Mouse (Mus musculus): ENCODE results near the gene Hist1h3b. TPM values are rescaled to one million over a fixed set of nuclear protein-coding genes. Genes with fewer than 3 reads are reported as not detected.
"Not testable (repeated sequence)": the region's sequence is repeated elsewhere in the genome, so short reads cannot be mapped to it uniquely, and the experiment has no call there.

The Hist1h3b gene
- polyA plus RNA-seq, 1 experiment from 2014 or later, result 1.8 TPM

DNA sequence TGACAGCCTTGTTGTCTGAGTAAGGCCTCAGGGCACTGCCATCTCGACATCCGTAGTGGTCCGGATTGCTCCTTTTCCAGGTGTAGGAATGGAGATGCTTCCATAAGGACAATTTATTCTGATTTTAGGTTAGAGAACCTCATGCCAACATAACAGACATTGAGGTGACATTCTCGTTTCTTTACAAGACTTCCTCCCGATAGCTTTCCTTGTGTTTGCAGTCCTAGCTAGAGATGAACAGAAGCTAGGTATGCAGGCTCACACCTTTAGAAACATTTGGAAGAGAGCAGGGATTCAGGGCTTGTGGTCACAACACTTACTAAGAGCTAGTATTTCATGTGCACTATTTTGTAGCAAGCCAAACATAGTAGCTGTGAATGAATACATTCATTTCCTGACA is 8.9 kb upstream of the Hist1h3b start:
- no peak for ATAC-seq (ENCODE audit: low FRiP score)
- Histone ChIP-seq H3K9me3 (ENCODE audit: control insufficient read depth, low read length) (no peaks in the 10 kb centered on the region), H3K27me3 (ENCODE audit: control insufficient read depth, insufficient read depth, low read length) (no peaks in the 10 kb centered on the region), H3K4me3 (replicated peaks; ENCODE audit: low read length) (no peak overlapping the region), H3K4me2 (replicated peaks) (no peak overlapping the region), H3K27ac (no peak overlapping the region), H3K4me1 (replicated peaks; ENCODE audit: control insufficient read depth, insufficient read depth, low read length) (peaks cover 18% of the 10 kb centered on the region), H3K36me3 (replicated peaks; ENCODE audit: control insufficient read depth, insufficient read depth) (no peaks in the 10 kb centered on the region), H3K9ac (no peak overlapping the region)
- 85% methylated on average over 5 of the region's 5 CpGs for WGBS
- no peak for DNase-seq (ENCODE audit: low spot score)

DNA sequence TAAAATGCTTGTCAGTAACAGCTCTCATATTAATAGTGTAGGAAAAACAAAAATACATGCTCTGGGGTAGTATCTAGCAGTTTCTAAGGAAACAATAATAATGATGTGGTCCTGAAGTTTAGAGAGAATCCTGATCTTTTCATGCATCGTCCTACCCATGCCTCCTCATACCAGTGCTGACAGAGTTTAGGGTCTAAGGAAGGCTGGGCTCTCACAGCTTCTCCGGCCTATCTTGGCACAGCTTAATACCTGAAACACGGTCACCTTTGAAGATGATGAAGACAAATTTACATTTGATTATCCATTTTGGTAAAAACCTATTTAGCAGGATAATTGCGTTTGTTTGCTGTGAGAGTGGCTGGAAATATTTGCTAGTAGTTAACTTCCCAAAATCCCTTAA is 8.1 kb upstream of the Hist1h3b start:
- no peak for ATAC-seq (ENCODE audit: low FRiP score)
- H3K27ac ChIP-seq, result no peak overlapping the region
- no peaks in the 10 kb centered on the region for H3K9me3 ChIP-seq (ENCODE audit: control insufficient read depth, low read length)
- H3K9ac ChIP-seq, result no peak overlapping the region
- H3K36me3 ChIP-seq (replicated peaks; ENCODE audit: control insufficient read depth, insufficient read depth), result no peaks in the 10 kb centered on the region
- H3K4me1 ChIP-seq (replicated peaks; ENCODE audit: control insufficient read depth, insufficient read depth, low read length), result peaks cover 17% of the 10 kb centered on the region
- 55% methylated on average over 4 of the region's 4 CpGs for WGBS
- no peak for DNase-seq (ENCODE audit: low spot score)
- peak overlapping the region; percentile 84; the same call in 1 of the 2 replicates for H3K4me2 ChIP-seq (replicated peaks)
- no peak overlapping the region for H3K4me3 ChIP-seq (replicated peaks; ENCODE audit: low read length)
- H3K27me3 ChIP-seq (ENCODE audit: control insufficient read depth, insufficient read depth, low read length), result no peaks in the 10 kb centered on the region

DNA sequence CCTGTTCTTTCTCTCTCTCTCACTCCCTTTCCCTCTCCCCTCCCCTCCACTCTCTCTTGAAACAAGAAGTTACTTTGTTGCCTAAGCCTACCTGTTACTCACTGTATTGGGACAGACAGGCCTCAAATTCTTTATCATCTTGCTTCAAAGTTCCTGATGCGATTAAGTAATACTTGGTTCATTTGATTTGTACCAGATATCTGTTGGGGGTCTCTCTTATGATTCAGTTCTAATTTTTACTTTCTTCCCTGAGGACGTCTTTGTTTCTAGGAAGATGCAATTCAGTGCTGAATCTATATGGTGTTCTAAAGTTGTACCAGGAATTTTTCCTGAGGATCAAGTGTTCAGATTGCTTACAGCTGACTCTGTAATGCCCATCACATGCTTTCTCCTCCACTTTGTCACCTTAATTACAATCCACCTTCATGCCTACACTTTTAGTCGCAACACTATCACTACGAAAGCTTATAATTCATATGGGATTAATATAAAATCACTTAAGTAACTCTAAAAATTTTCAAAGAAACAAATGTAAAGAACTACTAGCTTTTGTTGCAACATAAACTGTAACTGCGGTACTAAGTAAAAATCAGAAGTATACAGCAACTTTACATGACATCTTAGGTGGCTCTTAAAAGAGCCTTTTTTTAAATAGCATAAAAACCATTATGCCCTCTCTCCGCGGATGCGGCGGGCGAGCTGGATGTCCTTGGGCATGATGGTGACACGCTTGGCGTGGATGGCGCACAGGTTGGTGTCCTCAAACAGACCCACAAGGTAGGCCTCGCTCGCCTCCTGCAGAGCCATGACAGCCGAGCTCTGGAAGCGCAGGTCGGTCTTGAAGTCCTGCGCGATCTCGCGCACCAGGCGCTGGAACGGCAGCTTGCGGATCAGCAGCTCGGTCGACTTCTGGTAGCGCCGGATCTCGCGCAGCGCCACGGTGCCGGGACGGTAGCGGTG is 7.4 kb upstream of the Hist1h3b start:
- DNase-seq (ENCODE audit: low spot score) (no peak), ATAC-seq (ENCODE audit: low FRiP score) (no peak)
- H3K4me3 ChIP-seq (replicated peaks; ENCODE audit: low read length), result peak overlapping the region; percentile 29
- no peak overlapping the region for H3K9ac ChIP-seq
- no peaks in the 10 kb centered on the region for H3K27me3 ChIP-seq (ENCODE audit: control insufficient read depth, insufficient read depth, low read length)
- H3K9me3 ChIP-seq (ENCODE audit: control insufficient read depth, low read length), result no peaks in the 10 kb centered on the region
- H3K4me2 ChIP-seq (replicated peaks), result peak overlapping the region; percentile 84
- no peak overlapping the region for H3K27ac ChIP-seq
- no peaks in the 10 kb centered on the region for H3K36me3 ChIP-seq (replicated peaks; ENCODE audit: control insufficient read depth, insufficient read depth)
- 1% methylated on average over 17 of the region's 36 CpGs for WGBS
- H3K4me1 ChIP-seq (replicated peaks; ENCODE audit: control insufficient read depth, insufficient read depth, low read length), result peaks cover 17% of the 10 kb centered on the region

DNA sequence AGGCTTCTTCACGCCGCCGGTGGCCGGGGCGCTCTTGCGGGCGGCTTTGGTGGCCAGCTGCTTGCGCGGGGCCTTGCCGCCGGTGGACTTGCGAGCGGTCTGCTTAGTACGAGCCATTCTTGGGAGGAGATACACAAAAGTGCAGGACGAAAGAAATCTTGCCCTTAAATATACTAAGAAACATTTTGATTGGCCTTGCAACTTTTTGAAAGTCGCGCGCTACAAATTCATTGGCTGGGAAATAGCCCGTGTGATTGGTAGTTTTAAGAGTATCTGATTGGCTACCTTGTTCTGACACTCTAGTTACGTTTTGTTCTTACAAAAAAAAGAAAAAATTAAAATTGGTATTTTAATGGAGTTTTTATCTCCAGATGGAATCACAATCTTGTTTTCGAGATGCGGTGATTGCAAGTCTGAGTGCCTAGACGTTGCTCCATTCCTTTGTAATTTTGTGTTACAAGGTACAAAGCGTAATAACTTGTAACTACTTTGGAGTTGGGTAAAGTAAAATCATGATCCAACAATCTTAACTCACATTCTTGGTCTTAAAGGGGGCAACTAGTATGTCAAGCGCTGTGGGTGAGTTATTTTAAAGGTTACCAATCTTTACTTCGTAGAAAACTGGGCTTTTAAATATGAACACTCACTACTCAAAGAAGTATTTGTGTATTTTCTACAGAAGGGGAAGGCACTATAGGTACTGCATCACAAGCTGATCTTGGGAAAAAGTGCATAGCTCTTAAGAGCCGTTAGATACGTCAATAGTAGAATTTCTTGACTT is 6.5 kb upstream of the Hist1h3b start, which contains the start of gene Hist1h3c:
Gene Hist1h3c, minus strand, starts transcription at position 222 of the 781 bp plus-strand sequence.
- DNase-seq (ENCODE audit: low spot score), result peak; percentile 95

DNA sequence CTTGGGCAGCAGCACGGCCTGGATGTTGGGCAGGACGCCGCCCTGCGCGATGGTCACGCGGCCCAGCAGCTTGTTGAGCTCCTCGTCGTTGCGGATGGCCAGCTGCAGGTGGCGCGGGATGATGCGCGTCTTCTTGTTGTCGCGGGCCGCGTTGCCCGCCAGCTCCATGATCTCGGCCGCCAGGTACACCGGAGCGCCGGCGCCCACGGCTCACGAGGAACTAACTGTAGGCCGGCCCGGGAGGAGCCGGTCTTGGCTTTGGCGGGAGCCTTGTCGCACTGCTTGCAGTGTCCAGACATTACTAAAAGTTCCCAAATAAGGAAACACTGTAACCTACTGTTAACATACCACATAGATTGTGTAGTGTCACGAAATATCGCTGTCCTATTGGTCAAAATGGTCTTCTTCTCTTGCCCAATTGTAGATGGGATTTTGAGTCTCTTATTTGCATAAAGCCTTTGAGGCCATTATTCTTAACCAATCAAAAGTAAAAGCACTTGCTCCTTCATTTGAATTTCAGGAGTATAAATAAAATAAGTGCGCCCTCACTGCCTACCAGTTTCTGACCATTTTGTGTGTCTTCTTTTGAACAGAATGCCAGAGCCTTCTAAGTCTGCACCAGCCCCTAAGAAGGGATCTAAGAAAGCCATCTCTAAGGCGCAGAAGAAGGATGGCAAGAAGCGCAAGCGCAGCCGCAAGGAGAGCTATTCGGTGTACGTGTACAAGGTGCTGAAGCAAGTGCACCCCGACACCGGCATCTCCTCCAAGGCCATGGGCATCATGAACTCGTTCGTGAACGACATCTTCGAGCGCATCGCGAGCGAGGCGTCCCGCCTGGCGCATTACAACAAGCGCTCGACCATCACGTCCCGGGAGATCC is 5.6 kb upstream of the Hist1h3b start, which contains the start of gene Hist1h2bb:
Gene Hist1h2bb, plus strand, starts transcription at position 534 of the 880 bp plus-strand sequence.
- H3K27ac ChIP-seq, result peak within 1 kb of the TSS; percentile 92
- peaks cover 11% of the 10 kb centered on the region for H3K4me1 ChIP-seq (replicated peaks; ENCODE audit: control insufficient read depth, insufficient read depth, low read length)
- DNase-seq (ENCODE audit: low spot score) (peak; percentile 84), ATAC-seq (ENCODE audit: low FRiP score) (peak; percentile 94)
- H3K4me2 ChIP-seq (replicated peaks), result peak within 1 kb of the TSS; percentile 84
- WGBS, result under 1% methylated on average over 36 of the region's 58 CpGs
- peak within 1 kb of the TSS; percentile 56 for H3K9ac ChIP-seq
- H3K9me3 ChIP-seq (ENCODE audit: control insufficient read depth, low read length); H3K27me3 ChIP-seq (ENCODE audit: control insufficient read depth, insufficient read depth, low read length); H3K36me3 ChIP-seq (replicated peaks; ENCODE audit: control insufficient read depth, insufficient read depth): not testable (repeated sequence)
- H3K4me3 ChIP-seq (replicated peaks; ENCODE audit: low read length), result peak within 1 kb of the TSS; percentile 29

More for the DNA sequence above, 6.5 kb upstream of the Hist1h3b start, which contains the start of gene Hist1h3c:
- ATAC-seq (ENCODE audit: low FRiP score), result peak; percentile 75; the same call in 1 of the 2 replicates
- WGBS, result 1% methylated on average over 24 of the region's 28 CpGs
- no peaks in the 10 kb centered on the region for H3K9me3 ChIP-seq (ENCODE audit: control insufficient read depth, low read length)
- peaks cover 11% of the 10 kb centered on the region for H3K4me1 ChIP-seq (replicated peaks; ENCODE audit: control insufficient read depth, insufficient read depth, low read length)
- peak within 1 kb of the TSS; percentile 56 for H3K9ac ChIP-seq
- peak within 1 kb of the TSS; percentile 92 for H3K27ac ChIP-seq
- peak within 1 kb of the TSS; percentile 84 for H3K4me2 ChIP-seq (replicated peaks)
- no peaks in the 10 kb centered on the region for H3K36me3 ChIP-seq (replicated peaks; ENCODE audit: control insufficient read depth, insufficient read depth)
- H3K4me3 ChIP-seq (replicated peaks; ENCODE audit: low read length), result peak within 1 kb of the TSS; percentile 29
- H3K27me3 ChIP-seq (ENCODE audit: control insufficient read depth, insufficient read depth, low read length), result no peaks in the 10 kb centered on the region

GRCm38 (mm10) chr13:23747081-23747891 is 4.8 kb upstream of the Hist1h3b start:
- H3K9me3 ChIP-seq (ENCODE audit: control insufficient read depth, low read length), result no peaks in the 10 kb centered on the region
- no peaks in the 10 kb centered on the region for H3K36me3 ChIP-seq (replicated peaks; ENCODE audit: control insufficient read depth, insufficient read depth)
- DNase-seq (ENCODE audit: low spot score) (no peak), ATAC-seq (ENCODE audit: low FRiP score) (peak; percentile 4; the same call in 1 of the 2 replicates)
- peak overlapping the region; percentile 92 for H3K27ac ChIP-seq
- WGBS, result 5% methylated on average over 10 of the region's 13 CpGs
- no peaks in the 10 kb centered on the region for H3K27me3 ChIP-seq (ENCODE audit: control insufficient read depth, insufficient read depth, low read length)
- H3K4me1 ChIP-seq (replicated peaks; ENCODE audit: control insufficient read depth, insufficient read depth, low read length), result peaks cover 15% of the 10 kb centered on the region
- peak overlapping the region; percentile 84 for H3K4me2 ChIP-seq (replicated peaks)
- peak overlapping the region; percentile 29 for H3K4me3 ChIP-seq (replicated peaks; ENCODE audit: low read length)
- H3K9ac ChIP-seq, result peak overlapping the region; percentile 54

DNA sequence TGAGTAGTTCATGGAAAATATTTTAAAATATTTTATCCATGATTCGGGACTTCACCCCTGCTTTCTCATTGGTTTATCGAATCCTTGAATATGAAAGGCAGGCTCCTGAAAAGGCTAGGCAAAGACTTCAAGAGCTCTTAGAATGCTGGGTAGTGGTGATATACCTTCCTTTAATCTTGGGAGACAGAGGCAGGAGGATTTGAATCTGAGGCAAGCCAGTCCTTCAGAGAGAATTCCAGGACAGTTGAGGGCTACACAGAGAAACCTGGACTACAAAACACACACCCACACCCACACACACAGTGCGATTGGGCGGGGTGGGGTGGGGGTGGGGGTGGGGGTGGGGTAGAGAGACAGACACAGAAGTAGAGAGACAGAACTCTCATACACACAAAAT is 4.2 kb upstream of the Hist1h3b start:
- Histone ChIP-seq H3K27me3 (ENCODE audit: control insufficient read depth, insufficient read depth, low read length) (no peaks in the 10 kb centered on the region), H3K9me3 (ENCODE audit: control insufficient read depth, low read length) (no peaks in the 10 kb centered on the region), H3K9ac (0 out of 2 replicates have a peak overlapping the region, but pooled peaks have one; percentile 54), H3K4me2 (replicated peaks) (no peak overlapping the region), H3K36me3 (replicated peaks; ENCODE audit: control insufficient read depth, insufficient read depth) (no peaks in the 10 kb centered on the region), H3K27ac (peak overlapping the region; percentile 92; the same call in 1 of the 2 replicates), H3K4me3 (replicated peaks; ENCODE audit: low read length) (no peak overlapping the region), H3K4me1 (replicated peaks; ENCODE audit: control insufficient read depth, insufficient read depth, low read length) (peaks cover 15% of the 10 kb centered on the region)
- DNase-seq (ENCODE audit: low spot score), result no peak
- WGBS, result 5% methylated on average over 4 of the region's 4 CpGs
- no peak for ATAC-seq (ENCODE audit: low FRiP score)

- 92% methylated on average over 5 of the region's 5 CpGs for WGBS
- Histone ChIP-seq H3K9me3 (ENCODE audit: control insufficient read depth, low read length) (no peaks in the 10 kb centered on the region), H3K27ac (no peak overlapping the region), H3K4me1 (replicated peaks; ENCODE audit: control insufficient read depth, insufficient read depth, low read length) (peaks cover 15% of the 10 kb centered on the region), H3K9ac (no peak overlapping the region), H3K36me3 (replicated peaks; ENCODE audit: control insufficient read depth, insufficient read depth) (no peaks in the 10 kb centered on the region), H3K27me3 (ENCODE audit: control insufficient read depth, insufficient read depth, low read length) (no peaks in the 10 kb centered on the region), H3K4me2 (replicated peaks) (no peak overlapping the region), H3K4me3 (replicated peaks; ENCODE audit: low read length) (no peak overlapping the region)
- ATAC-seq (ENCODE audit: low FRiP score) (no peak), DNase-seq (ENCODE audit: low spot score) (no peak)
These were observed 2.4 kb upstream of the Hist1h3b start for GRCm38 (mm10) chr13:23749563-23750121.

Measured in hindbrain, embryonic 14.5 days (tissue).